16 mouse cellular contexts compared by ENCODE assay signal in genomic region chr4:132398863-132399262, GRCm38 (mm10). TPM values are rescaled to one million over a fixed set of nuclear protein-coding genes. Genes with fewer than 3 reads are reported as not detected.
DNase-seq lines count a peak whose midpoint lies in the region; ATAC-seq lines count a peak whose summit lies in the region.
"Had no signal": no experiment of that assay in that cellular context is flagged by ENCODE, and none has a peak within 500 bp of the region (broad histone marks: within the 10 kb centered on the region; RNA-seq: fewer than 3 reads in every experiment).

No protein-coding gene starts in this region.

- no peak overlapping the region for H3K4me3 ChIP-seq in heart, embryonic 13.5 days
- H3K4me3 ChIP-seq in limb, embryonic 12.5 days (replicated peaks) = no peak overlapping the region
- no peak overlapping the region for H3K4me3 ChIP-seq in limb, embryonic 10.5 days
- H3K4me3 ChIP-seq in forebrain, embryonic 14.5 days (ENCODE audit: low read depth, low read length) = no peak overlapping the region
- H3K4me3 ChIP-seq: midbrain, embryonic 10.5 days had no signal

- no peak for ATAC-seq in heart, embryonic 13.5 days (ENCODE audit: extremely low read depth, insufficient number of reproducible peaks, low FRiP score, low TSS enrichment)
- no peak for ATAC-seq in limb, embryonic 12.5 days (ENCODE audit: insufficient number of reproducible peaks, insufficient read depth, low FRiP score, low TSS enrichment, low read depth)
- no peak for ATAC-seq in forebrain, embryonic 14.5 days

- no peak overlapping the region for H3K9ac ChIP-seq in heart, embryonic 13.5 days
- no peak overlapping the region for H3K9ac ChIP-seq in limb, embryonic 12.5 days (replicated peaks)
- no peak overlapping the region for H3K9ac ChIP-seq in forebrain, embryonic 14.5 days (ENCODE audit: low read length)

- intact Hi-C loops in heart, postnatal 36 days (cut with DNase I) = no loop called here

- no peaks in the 10 kb centered on the region for H3K9me3 ChIP-seq in heart, embryonic 13.5 days
- H3K9me3 ChIP-seq in limb, embryonic 12.5 days = no peaks in the 10 kb centered on the region
- no peaks in the 10 kb centered on the region for H3K9me3 ChIP-seq in limb, embryonic 10.5 days (replicated peaks)
- H3K9me3 ChIP-seq in forebrain, embryonic 14.5 days (replicated peaks; ENCODE audit: control insufficient read depth, low read length) = no peaks in the 10 kb centered on the region
- H3K9me3 ChIP-seq: forebrain, embryonic 10.5 days; midbrain, embryonic 10.5 days had no signal

- no peak overlapping the region for H3K4me2 ChIP-seq in heart, embryonic 13.5 days
- no peak overlapping the region for H3K4me2 ChIP-seq in limb, embryonic 12.5 days
- no peak overlapping the region for H3K4me2 ChIP-seq in forebrain, embryonic 14.5 days (ENCODE audit: low read length)

- no peak for DNase-seq in heart, postnatal 36 days
- no peak for DNase-seq in limb, embryonic 10.5 days (ENCODE audit: low spot score)
- DNase-seq in Muller cell, postnatal 12 days (ENCODE audit: inconsistent ontology term) = peak; percentile 31
- DNase-seq in kidney, postnatal 4 days = peak; percentile 42 to 48
- DNase-seq in cerebellum, adult 9-10 months = no peak
- DNase-seq in forebrain, embryonic 14.5 days (ENCODE audit: low spot score) = no peak
- DNase-seq: cerebellum, postnatal 25 days; gastrocnemius, postnatal 14 days; liver, postnatal 0 days; right cerebral cortex, adult 18-20 months; thymus, postnatal 25 days had no signal

- H3K36me3 ChIP-seq in heart, embryonic 13.5 days = no peaks in the 10 kb centered on the region
- 0 out of 2 replicates have a peak, but pooled peaks cover 11% of the 10 kb centered on the region for H3K36me3 ChIP-seq in limb, embryonic 12.5 days
- H3K36me3 ChIP-seq in limb, embryonic 10.5 days = peaks cover 10% of the 10 kb centered on the region
- H3K36me3 ChIP-seq in forebrain, embryonic 14.5 days (ENCODE audit: control insufficient read depth, insufficient read depth, low read length) = no peaks in the 10 kb centered on the region
- H3K36me3 ChIP-seq: midbrain, embryonic 10.5 days had no signal

- 60% methylated on average over 5 of the region's 5 CpGs for WGBS in heart, embryonic 13.5 days
- 68% methylated on average over 5 of the region's 5 CpGs for WGBS in limb, embryonic 12.5 days
- 87% methylated on average over 5 of the region's 5 CpGs for WGBS in limb, embryonic 10.5 days
- WGBS in forebrain, embryonic 14.5 days = 67% methylated on average over 5 of the region's 5 CpGs

- peaks cover 34% of the 10 kb centered on the region for H3K4me1 ChIP-seq in heart, embryonic 13.5 days
- peaks cover 17% of the 10 kb centered on the region for H3K4me1 ChIP-seq in limb, embryonic 12.5 days (replicated peaks)
- H3K4me1 ChIP-seq in limb, embryonic 10.5 days = peaks cover 7% of the 10 kb centered on the region
- 0 out of 2 replicates have a peak, but pooled peaks cover 2% of the 10 kb centered on the region for H3K4me1 ChIP-seq in forebrain, embryonic 14.5 days (ENCODE audit: control insufficient read depth, insufficient read depth, low read length)

- no peaks in the 10 kb centered on the region for H3K27me3 ChIP-seq in heart, embryonic 13.5 days (replicated peaks)
- H3K27me3 ChIP-seq in limb, embryonic 12.5 days = no peaks in the 10 kb centered on the region
- no peaks in the 10 kb centered on the region for H3K27me3 ChIP-seq in limb, embryonic 10.5 days (ENCODE audit: low read depth, poor library complexity, severe bottlenecking)
- H3K27me3 ChIP-seq in forebrain, embryonic 14.5 days (replicated peaks; ENCODE audit: control insufficient read depth, insufficient read depth, low read length) = no peaks in the 10 kb centered on the region

- peak overlapping the region; percentile 87 for H3K27ac ChIP-seq in heart, embryonic 13.5 days (replicated peaks)
- H3K27ac ChIP-seq in limb, embryonic 12.5 days = 0 out of 2 replicates have a peak overlapping the region, but pooled peaks have one; percentile 23
- H3K27ac ChIP-seq in limb, embryonic 10.5 days = no peak overlapping the region
- H3K27ac ChIP-seq in forebrain, embryonic 14.5 days (ENCODE audit: low read depth, low read length) = no peak overlapping the region
- H3K27ac ChIP-seq: hindbrain, postnatal 0 days; midbrain, embryonic 10.5 days had no signal

RNA-seq across cellular contexts. Expression of gene Phactr4, which starts 23.4 kb away (rescaled TPM):
- 15.9 and 16.7 TPM in 2 replicates for polyA plus RNA-seq in heart, embryonic 13.5 days (2015; fragmentation: Nextera tagmentation; extraction: Ambion mirVana)
- 10 to 100 TPM; 23.4 to 27.1 TPM for total RNA-seq in heart, postnatal 36 days (2021)
- polyA plus RNA-seq in limb, embryonic 12.5 days (2016; fragmentation: Nextera tagmentation; extraction: Ambion mirVana) = 19.7 and 25.6 TPM in 2 replicates
- polyA plus RNA-seq in limb, embryonic 10.5 days (2016; fragmentation: Nextera tagmentation; extraction: Ambion mirVana) = 22.8 and 27.9 TPM in 2 replicates
- 11.8 and 12.0 TPM in 2 replicates for polyA plus RNA-seq in forebrain, embryonic 14.5 days (2014; fragmentation: Nextera tagmentation; extraction: Ambion mirVana)

RNA-seq across cellular contexts. Expression of gene Rcc1, which starts 45.5 kb away (rescaled TPM):
- 37.6 and 42.1 TPM in 2 replicates for polyA plus RNA-seq in heart, embryonic 13.5 days (2015; fragmentation: Nextera tagmentation; extraction: Ambion mirVana)
- total RNA-seq in heart, postnatal 36 days (2021) = 1 to 10 TPM; 6.4 to 7.2 TPM
- polyA plus RNA-seq in limb, embryonic 12.5 days (2016; fragmentation: Nextera tagmentation; extraction: Ambion mirVana) = 101 and 102 TPM in 2 replicates
- 162 and 192 TPM in 2 replicates for polyA plus RNA-seq in limb, embryonic 10.5 days (2016; fragmentation: Nextera tagmentation; extraction: Ambion mirVana)
- polyA plus RNA-seq in forebrain, embryonic 14.5 days (2014; fragmentation: Nextera tagmentation; extraction: Ambion mirVana) = 42.2 and 42.4 TPM in 2 replicates

Comparison
In these comparisons a context has a peak if more than half of its experiments do, and no peak if none do; other contexts are left out.
1. H3K27ac ChIP-seq: peak in heart, embryonic 13.5 days (single experiment) and limb, embryonic 12.5 days (single experiment); none in limb, embryonic 10.5 days (single experiment) and forebrain, embryonic 14.5 days (single experiment).
2. DNase-seq: peak in Muller cell, postnatal 12 days (single experiment) and kidney, postnatal 4 days (2 of 2); none in heart, postnatal 36 days (0 of 2), limb, embryonic 10.5 days (single experiment), cerebellum, adult 9-10 months (single experiment) and forebrain, embryonic 14.5 days (single experiment).